Mouse (Mus musculus): ENCODE measurements around the gene Vps45.

- TF ChIP-seq POLR2A (IDR thresholded peaks at IDR 0.05; ENCODE audit: borderline replicate concordance, insufficient read depth, low read length) (no peak), CTCF (IDR thresholded peaks at IDR 0.05; ENCODE audit: borderline replicate concordance, insufficient read depth, low read depth, low read length) (no peak)
Measured at GRCm38 (mm10) chr3:96036796-96037195, 21.5 kb downstream of the Vps45 start.

Measured in cerebellum, adult 2 months (tissue).